Mouse (Mus musculus) heart, embryonic 11.5 days (tissue): ENCODE measurements around the gene Mgmt. TPM values are rescaled to one million over a fixed set of nuclear protein-coding genes. Genes with fewer than 3 reads are reported as not detected.

Experiments used
- ATAC-seq: fragments of 200-750 bp; cut with Nextera tagmentation; replicated peaks from 2 replicates; pipeline ENCODE4 v1.8.0; 2017; ENCODE audit warnings: moderate library complexity; ENCODE audit not compliant: insufficient number of reproducible peaks, low FRiP score, low TSS enrichment
- H3K27ac ChIP-seq: fragments of 300-500 bp; sonication (generic); 2 replicates; pipeline ENCODE4 v1.5.1; 2014; ENCODE audit warnings: mild to moderate bottlenecking, low read depth, low read length
- H3K27me3 ChIP-seq: fragments of 300-500 bp; sonication (generic); 2 replicates; pipeline ENCODE4 v1.6.1; 2014; ENCODE audit warnings: mild to moderate bottlenecking, low read length, mixed read lengths; ENCODE audit not compliant: control insufficient read depth, insufficient read depth
- H3K36me3 ChIP-seq: fragments of 300-500 bp; sonication (generic); 2 replicates; pipeline ENCODE4 v1.6.1; 2014; ENCODE audit warnings: mild to moderate bottlenecking, low read length, moderate library complexity, mixed read lengths; ENCODE audit not compliant: control insufficient read depth, insufficient read depth
- H3K4me1 ChIP-seq: fragments of 300-500 bp; sonication (generic); 2 replicates; pipeline ENCODE4 v1.6.1; 2014; ENCODE audit warnings: low read length; ENCODE audit not compliant: control insufficient read depth, insufficient read depth
- H3K4me2 ChIP-seq: fragments of 300-500 bp; sonication (generic); 2 replicates; pipeline ENCODE4 v1.6.1; 2014; ENCODE audit warnings: mild to moderate bottlenecking, moderate library complexity
- H3K4me3 ChIP-seq: fragments of 300-500 bp; sonication (generic); 2 replicates; pipeline ENCODE4 v1.5.1; 2014; ENCODE audit warnings: low read depth, low read length
- H3K9ac ChIP-seq: fragments of 300-500 bp; sonication (generic); 2 replicates; pipeline ENCODE4 v1.6.1; 2014; ENCODE audit warnings: mild to moderate bottlenecking, low read depth, low read length, moderate library complexity
- H3K9me3 ChIP-seq: fragments of 300-500 bp; sonication (generic); replicated peaks from 2 replicates; pipeline ENCODE4 v1.6.1; 2016; ENCODE audit warnings: low read length; ENCODE audit not compliant: control insufficient read depth
- WGBS: fragments of 180-500 bp; shearing (Covaris S2); extraction: QIAGEN DNeasy Blood & Tissue Kit; methylation state at CpG from one replicate; pipeline ENCODE4 v1.1.7; 2014; ENCODE audit not compliant: insufficient replicate concordance; 5-methylcytosine and 5-hydroxymethylcytosine counted together
- polyA plus RNA-seq: library from polyadenylated mRNA; unstranded; fragments of >200 nt; fragmentation: Nextera tagmentation; extraction: Ambion mirVana; gene quantifications from 2 replicates; pipeline ENCODE4 v1.2.1, GENCODE M21; 2014

Gene Mgmt
- polyA plus RNA-seq, 1 experiment from 2014 or later = 5.6 TPM

DNA sequence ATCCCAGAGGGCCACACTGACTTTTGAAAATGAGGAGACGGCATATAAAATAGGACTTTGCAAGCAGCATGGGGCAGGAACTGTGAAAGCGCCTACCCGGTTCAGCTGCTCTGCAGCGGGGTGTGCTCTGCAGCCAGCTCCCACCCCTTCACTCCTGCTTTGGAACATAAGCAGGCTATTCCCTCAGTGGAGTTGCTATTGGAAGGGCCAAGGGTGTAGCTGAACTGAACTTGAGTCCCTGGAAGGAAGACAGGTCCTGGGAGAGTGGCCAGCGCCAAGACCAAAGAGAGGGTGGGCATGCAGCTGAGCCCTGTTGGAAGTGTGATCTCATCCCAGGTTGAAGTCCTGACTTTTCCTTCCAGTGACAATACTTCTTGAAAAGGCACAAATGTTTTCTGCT is 179.5 kb downstream of the Mgmt start:
- H3K9ac ChIP-seq = no peak overlapping the region
- no peak for ATAC-seq
- H3K4me1 ChIP-seq = peaks cover 6% of the 10 kb centered on the region
- no peaks in the 10 kb centered on the region for H3K9me3 ChIP-seq
- no peak overlapping the region for H3K4me2 ChIP-seq
- WGBS = 73% methylated on average over 5 of the region's 5 CpGs
- H3K4me3 ChIP-seq = no peak overlapping the region
- no peaks in the 10 kb centered on the region for H3K36me3 ChIP-seq
- peaks cover 12% of the 10 kb centered on the region for H3K27me3 ChIP-seq
- H3K27ac ChIP-seq = no peak overlapping the region

DNA sequence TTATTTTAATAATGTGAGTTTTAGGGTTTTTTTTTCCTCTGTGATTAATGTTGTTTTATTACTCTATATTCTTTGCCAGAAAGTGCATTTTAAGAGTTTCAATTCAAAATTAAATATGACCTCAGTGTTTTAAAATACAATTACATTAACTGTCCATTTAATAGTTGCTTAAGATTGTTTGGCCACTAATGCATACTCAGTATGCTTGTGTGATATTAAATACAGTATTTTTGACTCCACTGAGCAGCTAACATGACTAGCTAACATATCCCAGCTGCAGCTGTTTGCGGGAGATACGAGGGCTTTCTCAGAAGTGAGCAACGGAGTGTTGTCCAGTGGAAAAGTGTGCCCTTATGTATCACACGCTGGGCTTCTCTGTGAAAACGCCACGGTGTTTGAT is 179.9 kb downstream of the Mgmt start:
- H3K4me3 ChIP-seq = no peak overlapping the region
- H3K9me3 ChIP-seq = no peaks in the 10 kb centered on the region
- no peaks in the 10 kb centered on the region for H3K36me3 ChIP-seq
- 86% methylated on average over 6 of the region's 6 CpGs for WGBS
- peaks cover 6% of the 10 kb centered on the region for H3K4me1 ChIP-seq
- H3K27me3 ChIP-seq = peaks cover 10% of the 10 kb centered on the region
- no peak overlapping the region for H3K27ac ChIP-seq
- H3K9ac ChIP-seq = no peak overlapping the region
- no peak for ATAC-seq
- H3K4me2 ChIP-seq = no peak overlapping the region

DNA sequence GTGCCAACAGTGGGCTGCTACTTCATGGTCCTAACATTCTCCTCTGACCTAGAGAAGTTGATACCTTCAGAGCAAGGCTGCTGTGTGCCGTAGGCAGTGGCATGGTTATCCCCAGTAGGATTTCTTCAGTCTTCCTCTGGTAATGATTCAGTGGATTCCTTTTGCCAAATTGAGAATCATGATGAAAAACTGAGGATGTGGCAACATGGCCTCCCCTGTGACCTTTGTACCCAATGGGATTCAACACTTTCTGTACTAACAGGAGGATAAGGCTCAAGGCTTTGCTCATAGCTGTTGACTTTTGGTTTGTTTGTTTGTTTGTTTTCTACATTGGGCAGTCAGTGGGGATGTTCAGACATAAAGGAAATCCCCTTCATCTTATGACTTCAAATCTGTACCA is 180.9 kb downstream of the Mgmt start:
- Histone ChIP-seq H3K4me2 (no peak overlapping the region), H3K4me3 (no peak overlapping the region), H3K9ac (no peak overlapping the region), H3K4me1 (peaks cover 6% of the 10 kb centered on the region), H3K27ac (no peak overlapping the region), H3K9me3 (no peaks in the 10 kb centered on the region), H3K27me3 (peaks cover 2% of the 10 kb centered on the region; the same call in 1 of the 2 replicates), H3K36me3 (no peaks in the 10 kb centered on the region)
- no peak for ATAC-seq
- 80% methylated on average over 1 of the region's 1 CpGs for WGBS

DNA sequence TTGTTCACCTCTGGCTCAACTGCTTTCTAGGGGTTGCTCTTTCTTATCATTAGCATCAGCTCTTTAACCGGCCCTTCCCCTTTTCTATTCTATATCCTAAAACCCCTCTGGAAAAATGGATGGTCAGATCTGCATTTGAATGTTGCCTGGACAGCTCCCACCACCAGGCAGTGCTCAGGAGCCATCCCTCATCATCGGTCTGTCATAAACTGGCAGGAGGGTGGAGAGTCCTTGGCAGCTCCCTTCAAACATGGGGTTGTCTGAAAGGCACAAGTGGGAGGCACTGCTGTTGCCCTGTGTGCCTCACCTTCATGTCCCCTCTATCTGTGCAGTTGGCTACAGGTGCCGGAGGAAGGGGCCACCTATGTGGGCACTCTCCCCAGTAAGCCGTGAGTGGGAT is 185.8 kb downstream of the Mgmt start:
- Histone ChIP-seq H3K27ac (no peak overlapping the region), H3K4me2 (no peak overlapping the region), H3K9me3 (no peaks in the 10 kb centered on the region), H3K4me1 (peaks cover 2% of the 10 kb centered on the region; the same call in 1 of the 2 replicates), H3K36me3 (no peaks in the 10 kb centered on the region), H3K27me3 (no peaks in the 10 kb centered on the region), H3K9ac (no peak overlapping the region), H3K4me3 (no peak overlapping the region)
- WGBS = 84% methylated on average over 4 of the region's 4 CpGs
- ATAC-seq = no peak

DNA sequence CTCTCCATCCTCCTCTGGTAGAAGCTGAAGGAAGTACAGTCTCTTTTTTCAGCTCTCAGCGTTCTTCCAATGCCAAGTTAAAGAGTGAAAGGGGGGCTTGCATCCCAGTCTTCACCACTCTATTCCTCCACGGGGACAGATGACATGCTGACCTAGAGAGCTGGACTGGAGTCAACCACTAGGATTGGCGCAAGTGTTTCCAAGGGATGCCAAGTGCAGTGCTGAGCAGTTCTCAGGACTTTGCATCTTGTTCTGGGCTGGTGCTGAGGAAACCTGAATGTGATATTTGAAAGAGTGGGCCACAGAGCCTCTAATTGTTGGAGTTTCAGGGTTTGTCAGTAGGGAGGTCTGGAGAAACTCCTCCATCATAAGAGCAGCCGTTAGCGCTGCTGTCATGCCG is 187.8 kb downstream of the Mgmt start:
- H3K36me3 ChIP-seq = no peaks in the 10 kb centered on the region
- 89% methylated on average over 6 of the region's 6 CpGs for WGBS
- no peak overlapping the region for H3K27ac ChIP-seq
- no peak overlapping the region for H3K4me3 ChIP-seq
- H3K27me3 ChIP-seq = no peaks in the 10 kb centered on the region
- H3K4me2 ChIP-seq = no peak overlapping the region
- no peak for ATAC-seq
- H3K4me1 ChIP-seq = peaks cover 13% of the 10 kb centered on the region
- H3K9ac ChIP-seq = no peak overlapping the region
- no peaks in the 10 kb centered on the region for H3K9me3 ChIP-seq

DNA sequence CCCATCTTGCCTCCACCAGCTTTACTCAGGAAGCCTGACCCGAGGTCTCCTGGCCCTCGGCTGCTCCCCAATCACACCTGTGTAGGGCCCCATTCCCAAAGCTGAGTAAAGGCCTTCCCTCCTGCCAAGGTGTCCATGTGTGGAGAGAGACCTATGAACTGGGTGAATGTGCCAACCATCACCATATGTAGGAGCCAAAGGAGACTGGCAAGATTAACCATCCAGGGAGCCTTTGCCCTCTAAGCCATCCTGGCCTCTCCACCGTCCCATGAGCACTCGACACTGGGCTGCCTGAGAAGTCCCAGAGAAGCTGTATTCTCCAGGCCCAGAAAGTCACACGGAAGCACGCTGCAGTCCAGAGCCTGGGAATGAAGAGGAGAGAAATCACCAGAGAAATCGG is 190.2 kb downstream of the Mgmt start:
- Histone ChIP-seq H3K4me1 (peaks cover 13% of the 10 kb centered on the region), H3K27ac (no peak overlapping the region)
- 84% methylated on average over 7 of the region's 7 CpGs for WGBS

DNA sequence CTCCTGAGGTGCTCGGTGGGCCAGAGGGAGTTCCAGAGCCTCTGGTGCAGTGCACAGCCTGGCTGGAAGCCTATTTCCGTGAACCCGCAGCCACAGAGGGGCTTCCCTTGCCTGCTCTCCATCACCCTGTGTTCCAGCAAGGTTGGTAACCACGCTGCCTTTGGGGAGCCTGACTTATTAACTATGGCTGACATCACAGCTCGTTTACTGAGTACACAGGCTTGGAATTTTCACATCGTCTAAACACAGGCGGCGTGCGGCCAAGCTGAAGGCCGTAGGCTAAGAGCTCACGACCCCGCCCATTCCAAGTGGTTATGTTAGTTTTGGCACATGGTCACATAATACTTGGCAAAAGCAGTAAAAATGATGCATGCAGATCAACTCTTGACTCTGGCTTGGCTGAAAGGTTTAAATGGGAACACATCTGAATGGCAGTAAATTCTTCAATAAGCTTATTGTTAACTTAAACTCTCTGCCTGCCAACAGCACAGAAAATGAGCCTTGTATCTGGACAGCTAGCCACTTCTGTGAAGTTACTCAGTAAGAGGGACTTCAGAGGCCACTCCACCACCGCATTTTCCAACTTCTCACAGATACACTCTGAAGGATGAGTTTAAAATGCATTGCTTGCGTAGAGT is 191.7 kb downstream of the Mgmt start:
- no peak for ATAC-seq
- Histone ChIP-seq H3K4me3 (no peak overlapping the region), H3K27ac (no peak overlapping the region), H3K27me3 (no peaks in the 10 kb centered on the region), H3K9ac (no peak overlapping the region), H3K9me3 (no peaks in the 10 kb centered on the region), H3K4me2 (0 out of 2 replicates have a peak overlapping the region, but pooled peaks have one; percentile 25), H3K36me3 (no peaks in the 10 kb centered on the region), H3K4me1 (peaks cover 13% of the 10 kb centered on the region)
- 40% methylated on average over 14 of the region's 14 CpGs for WGBS

More for the DNA sequence above, 190.2 kb downstream of the Mgmt start:
- H3K4me3 ChIP-seq = no peak overlapping the region
- H3K9me3 ChIP-seq = no peaks in the 10 kb centered on the region
- H3K9ac ChIP-seq = no peak overlapping the region
- H3K4me2 ChIP-seq = no peak overlapping the region
- H3K36me3 ChIP-seq = no peaks in the 10 kb centered on the region
- H3K27me3 ChIP-seq = no peaks in the 10 kb centered on the region
- ATAC-seq = no peak

DNA sequence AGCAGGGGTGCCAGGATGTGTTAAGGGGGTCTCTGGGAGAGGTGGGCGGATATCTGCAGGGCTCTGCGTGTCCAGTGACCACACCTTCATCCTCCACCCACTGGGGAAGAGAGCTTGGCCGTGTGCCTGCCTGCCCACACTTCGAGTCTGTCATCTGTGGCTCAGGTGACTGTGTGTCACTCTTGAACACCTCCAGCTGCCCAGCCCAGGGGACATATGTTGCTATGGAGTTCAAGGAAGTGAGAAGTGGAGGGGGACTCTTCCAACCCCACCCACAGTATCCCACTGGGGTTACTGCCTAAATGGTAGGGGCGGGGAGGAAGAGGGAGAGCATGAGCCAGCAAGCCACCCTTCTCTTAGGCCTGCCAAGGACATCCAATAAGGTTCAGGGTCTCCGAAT is 192.7 kb downstream of the Mgmt start:
- peaks cover 13% of the 10 kb centered on the region for H3K4me1 ChIP-seq
- H3K9ac ChIP-seq = no peak overlapping the region
- H3K4me3 ChIP-seq = no peak overlapping the region
- no peak overlapping the region for H3K27ac ChIP-seq
- no peaks in the 10 kb centered on the region for H3K27me3 ChIP-seq
- no peaks in the 10 kb centered on the region for H3K36me3 ChIP-seq
- ATAC-seq = no peak
- no peaks in the 10 kb centered on the region for H3K9me3 ChIP-seq
- WGBS = 30% methylated on average over 6 of the region's 6 CpGs
- H3K4me2 ChIP-seq = no peak overlapping the region

DNA sequence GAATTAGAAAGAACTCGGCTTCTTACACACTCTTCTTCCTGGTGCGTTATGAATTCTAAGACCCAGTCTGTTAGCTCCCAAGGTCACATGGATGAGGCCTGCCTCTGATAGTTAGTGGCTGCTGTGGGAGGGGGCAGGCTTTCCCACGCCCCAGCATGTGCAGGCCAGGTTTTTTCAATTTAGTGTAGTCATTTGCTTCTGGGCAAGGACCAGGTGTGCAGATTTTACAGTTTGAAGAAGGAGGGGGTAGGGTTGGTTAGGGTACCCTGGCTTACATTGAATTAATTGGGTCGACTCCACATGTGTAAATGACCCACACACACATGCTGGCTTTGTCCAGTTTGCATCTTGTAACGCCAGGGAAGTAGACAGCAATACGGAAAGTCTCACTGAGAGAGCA is 193.7 kb downstream of the Mgmt start:
- 78% methylated on average over 6 of the region's 6 CpGs for WGBS
- H3K27me3 ChIP-seq = no peaks in the 10 kb centered on the region
- H3K9ac ChIP-seq = no peak overlapping the region
- H3K9me3 ChIP-seq = no peaks in the 10 kb centered on the region
- ATAC-seq = no peak
- no peak overlapping the region for H3K27ac ChIP-seq
- no peak overlapping the region for H3K4me2 ChIP-seq
- H3K4me3 ChIP-seq = no peak overlapping the region
- peaks cover 13% of the 10 kb centered on the region for H3K4me1 ChIP-seq
- no peaks in the 10 kb centered on the region for H3K36me3 ChIP-seq
